Mouse (Mus musculus) hindbrain, embryonic 14.5 days (tissue): Measurements from ENCODE around the gene Ube4b. TPM values are rescaled to one million over a fixed set of nuclear protein-coding genes. Genes with fewer than 3 reads are reported as not detected.
A peak's percentile ranks its signal among the peaks of the same experiment; 100 is the strongest.

ENCODE experiments used
- ATAC-seq: fragments of 200-750 bp; cut with Nextera tagmentation; 2 replicates; pipeline ENCODE4 v1.8.0; 2017; ENCODE audit warnings: moderate number of reproducible peaks, mild to moderate bottlenecking, moderate TSS enrichment, moderate library complexity; ENCODE audit not compliant: low FRiP score
- DNase-seq: peaks from one replicate; pipeline ENCODE4 v3.0.0-alpha.2; 2015; ENCODE audit warnings: low spot score
- H3K27ac ChIP-seq: fragments of 300-500 bp; sonication (generic); 2 replicates; pipeline ENCODE4 v1.5.1; 2014; ENCODE audit warnings: mild to moderate bottlenecking, moderate library complexity
- H3K27me3 ChIP-seq: fragments of 300-500 bp; sonication (generic); 2 replicates; pipeline ENCODE4 v1.6.1; 2014; ENCODE audit warnings: mild to moderate bottlenecking, low read length, mixed read lengths; ENCODE audit not compliant: control insufficient read depth, insufficient read depth
- H3K36me3 ChIP-seq: fragments of 300-500 bp; sonication (generic); replicated peaks from 2 replicates; pipeline ENCODE4 v1.6.1; 2014; ENCODE audit not compliant: control insufficient read depth, insufficient read depth
- H3K4me1 ChIP-seq: fragments of 300-500 bp; sonication (generic); replicated peaks from 2 replicates; pipeline ENCODE4 v1.6.1; 2014; ENCODE audit warnings: antibody characterized with exemption, low read length, mixed read lengths; ENCODE audit not compliant: control insufficient read depth, insufficient read depth
- H3K4me2 ChIP-seq: fragments of 300-500 bp; sonication (generic); replicated peaks from 2 replicates; pipeline ENCODE4 v1.6.1; 2014; ENCODE audit warnings: mild to moderate bottlenecking, moderate library complexity
- H3K4me3 ChIP-seq: fragments of 300-500 bp; sonication (generic); replicated peaks from 2 replicates; pipeline ENCODE4 v1.5.1; 2014; ENCODE audit warnings: mild to moderate bottlenecking, low read length
- H3K9ac ChIP-seq: fragments of 300-500 bp; sonication (generic); 2 replicates; pipeline ENCODE4 v1.6.1; 2014
- H3K9me3 ChIP-seq: fragments of 300-500 bp; sonication (generic); 2 replicates; pipeline ENCODE4 v1.6.1; 2016; ENCODE audit warnings: low read length; ENCODE audit not compliant: control insufficient read depth
- WGBS: fragments of 180-500 bp; shearing (Covaris S2); extraction: QIAGEN DNeasy Blood & Tissue Kit; methylation state at CpG from one replicate; pipeline ENCODE4 v1.1.7; 2014; 5-methylcytosine and 5-hydroxymethylcytosine counted together
- polyA plus RNA-seq: library from polyadenylated mRNA; unstranded; fragments of >200 nt; fragmentation: Nextera tagmentation; extraction: Ambion mirVana; gene quantifications from 2 replicates; pipeline ENCODE4 v1.2.1, GENCODE M21; 2014

Ube4b gene
- polyA plus RNA-seq, 1 experiment from 2014 or later: 53.8 TPM

- peak overlapping the region; percentile 98 for H3K4me3 ChIP-seq
- peak overlapping the region; percentile 58 for H3K4me2 ChIP-seq
- H3K27me3 ChIP-seq: no peaks in the 10 kb centered on the region
- peak overlapping the region; percentile 98 for H3K9ac ChIP-seq
- no peaks in the 10 kb centered on the region for H3K9me3 ChIP-seq
- DNase-seq (no peak), ATAC-seq (no peak)
- no peaks in the 10 kb centered on the region for H3K36me3 ChIP-seq
- H3K27ac ChIP-seq: peak overlapping the region; percentile 99
- 23% methylated on average over 3 of the region's 3 CpGs for WGBS
- peaks cover 30% of the 10 kb centered on the region for H3K4me1 ChIP-seq
Measured at GRCm38 (mm10) chr4:149308491-149308820, 118.1 kb downstream of the Ube4b start.

- DNase-seq: peak; percentile 99
- H3K4me2 ChIP-seq: peak within 1 kb of the TSS; percentile 78
- peak within 1 kb of the TSS; percentile 98 for H3K4me3 ChIP-seq
- H3K27me3 ChIP-seq: no peaks in the 10 kb centered on the region
- under 1% methylated on average over 79 of the region's 79 CpGs for WGBS
- no peaks in the 10 kb centered on the region for H3K36me3 ChIP-seq
- peak within 1 kb of the TSS; percentile 99 for H3K27ac ChIP-seq
- H3K4me1 ChIP-seq: peaks cover 36% of the 10 kb centered on the region
- no peaks in the 10 kb centered on the region for H3K9me3 ChIP-seq
- peak within 1 kb of the TSS; percentile 98 for H3K9ac ChIP-seq
- peak; percentile 95 for ATAC-seq
Measured at GRCm38 (mm10) chr4:149307596-149308490, 118.7 kb downstream of the Ube4b start, which contains the start of gene Kif1b. Gene Kif1b, minus strand, starts transcription at chr4:149307693.

GRCm38 (mm10) chr4:149306712-149307595, 119.6 kb downstream of the Ube4b start:
- Histone ChIP-seq H3K9ac (peak overlapping the region; percentile 98), H3K27ac (peak overlapping the region; percentile 99), H3K4me1 (peaks cover 41% of the 10 kb centered on the region), H3K36me3 (no peaks in the 10 kb centered on the region), H3K4me2 (peak overlapping the region; percentile 78), H3K9me3 (no peaks in the 10 kb centered on the region), H3K4me3 (peak overlapping the region; percentile 98), H3K27me3 (no peaks in the 10 kb centered on the region)
- ATAC-seq: peak; percentile 31; the same call in 1 of the 2 replicates
- under 1% methylated on average over 75 of the region's 83 CpGs for whole genome bisulfite sequencing
- peak; percentile 69 for DNase-seq

- DNase-seq: peak; percentile 42
- H3K27me3 ChIP-seq: no peaks in the 10 kb centered on the region
- H3K27ac ChIP-seq: peak overlapping the region; percentile 99
- H3K9me3 ChIP-seq: no peaks in the 10 kb centered on the region
- 28% methylated on average over 14 of the region's 14 CpGs for WGBS
- H3K36me3 ChIP-seq: no peaks in the 10 kb centered on the region
- H3K9ac ChIP-seq: peak overlapping the region; percentile 98
- peak overlapping the region; percentile 78 for H3K4me2 ChIP-seq
- ATAC-seq: no peak
- peaks cover 47% of the 10 kb centered on the region for H3K4me1 ChIP-seq
- peak overlapping the region; percentile 98 for H3K4me3 ChIP-seq
Measured at GRCm38 (mm10) chr4:149305761-149306711, 120.5 kb downstream of the Ube4b start.

- Histone ChIP-seq H3K9me3 (no peaks in the 10 kb centered on the region), H3K27ac (0 out of 2 replicates have a peak overlapping the region, but pooled peaks have one; percentile 16), H3K9ac (0 out of 2 replicates have a peak overlapping the region, but pooled peaks have one; percentile 14), H3K27me3 (no peaks in the 10 kb centered on the region), H3K36me3 (no peaks in the 10 kb centered on the region), H3K4me2 (peak overlapping the region; percentile 33), H3K4me1 (peaks cover 47% of the 10 kb centered on the region), H3K4me3 (no peak overlapping the region)
- 69% methylated on average over 1 of the region's 1 CpGs for WGBS
- ATAC-seq (no peak), DNase-seq (no peak)
Measured at GRCm38 (mm10) chr4:149304466-149304865, 122.1 kb downstream of the Ube4b start.

- Histone ChIP-seq H3K27me3 (no peaks in the 10 kb centered on the region), H3K27ac (no peak overlapping the region), H3K9me3 (no peaks in the 10 kb centered on the region), H3K4me2 (peak overlapping the region; percentile 33), H3K4me1 (peaks cover 41% of the 10 kb centered on the region), H3K4me3 (no peak overlapping the region), H3K36me3 (no peaks in the 10 kb centered on the region), H3K9ac (no peak overlapping the region)
- no peak for ATAC-seq
- no peak for DNase-seq
- 43% methylated on average over 5 of the region's 5 CpGs for WGBS
Measured at GRCm38 (mm10) chr4:149303502-149303901, 123.0 kb downstream of the Ube4b start.

GRCm38 (mm10) chr4:149302751-149303150, 123.8 kb downstream of the Ube4b start:
- DNase-seq (no peak), ATAC-seq (no peak)
- H3K4me3 ChIP-seq: no peak overlapping the region
- no peaks in the 10 kb centered on the region for H3K9me3 ChIP-seq
- no peaks in the 10 kb centered on the region for H3K36me3 ChIP-seq
- H3K4me1 ChIP-seq: peaks cover 41% of the 10 kb centered on the region
- no peak overlapping the region for H3K9ac ChIP-seq
- H3K27me3 ChIP-seq: no peaks in the 10 kb centered on the region
- 73% methylated on average over 5 of the region's 5 CpGs for WGBS
- H3K4me2 ChIP-seq: 0 out of 2 replicates have a peak overlapping the region, but pooled peaks have one; percentile 33
- no peak overlapping the region for H3K27ac ChIP-seq

GRCm38 (mm10) chr4:149302136-149302535, 124.4 kb downstream of the Ube4b start:
- H3K27me3 ChIP-seq: no peaks in the 10 kb centered on the region
- peaks cover 41% of the 10 kb centered on the region for H3K4me1 ChIP-seq
- DNase-seq (no peak), ATAC-seq (no peak)
- no peak overlapping the region for H3K9ac ChIP-seq
- H3K4me3 ChIP-seq: no peak overlapping the region
- H3K27ac ChIP-seq: no peak overlapping the region
- no peaks in the 10 kb centered on the region for H3K9me3 ChIP-seq
- 46% methylated on average over 3 of the region's 3 CpGs for WGBS
- peak overlapping the region; percentile 7; the same call in 1 of the 2 replicates for H3K4me2 ChIP-seq
- no peaks in the 10 kb centered on the region for H3K36me3 ChIP-seq
